Mouse (Mus musculus): Measurements from ENCODE around the gene Palb2.

Palb2 gene

GRCm38 (mm10) chr7:122101014-122101746 is 31.6 kb downstream of the Palb2 start:
- peak; percentile 32; the same call in 1 of the 2 replicates for ATAC-seq (ENCODE audit: low TSS enrichment)

GRCm38 (mm10) chr7:122099222-122099621 is 33.6 kb downstream of the Palb2 start:
- peak; percentile 69 for ATAC-seq (ENCODE audit: low TSS enrichment)

DNA sequence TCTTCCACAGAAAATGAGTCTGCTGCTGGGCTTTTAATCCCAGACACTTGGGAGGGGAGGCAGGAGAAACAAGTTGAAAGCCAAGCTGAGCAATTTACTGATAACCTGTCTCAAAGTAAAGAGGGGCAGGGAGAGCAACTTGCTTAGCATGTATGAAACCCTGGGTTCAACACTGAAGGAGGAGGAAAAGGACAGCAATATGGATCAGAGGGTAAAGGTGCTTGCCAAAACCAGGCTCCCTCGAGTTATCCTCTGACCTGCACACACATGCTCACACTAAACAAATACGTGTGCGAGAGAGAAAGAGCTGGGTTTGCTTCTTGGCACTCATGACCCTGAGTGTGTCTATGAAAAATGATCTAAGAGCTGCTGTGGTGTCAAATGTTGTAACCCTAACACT is 34.8 kb downstream of the Palb2 start:
- ATAC-seq (ENCODE audit: low TSS enrichment), result no peak

- no peak for ATAC-seq (ENCODE audit: low TSS enrichment)
These were observed 38.0 kb downstream of the Palb2 start for GRCm38 (mm10) chr7:122094564-122095330.

GRCm38 (mm10) chr7:122087195-122087982 is 45.4 kb downstream of the Palb2 start:
- no peak for ATAC-seq (ENCODE audit: low TSS enrichment)

DNA sequence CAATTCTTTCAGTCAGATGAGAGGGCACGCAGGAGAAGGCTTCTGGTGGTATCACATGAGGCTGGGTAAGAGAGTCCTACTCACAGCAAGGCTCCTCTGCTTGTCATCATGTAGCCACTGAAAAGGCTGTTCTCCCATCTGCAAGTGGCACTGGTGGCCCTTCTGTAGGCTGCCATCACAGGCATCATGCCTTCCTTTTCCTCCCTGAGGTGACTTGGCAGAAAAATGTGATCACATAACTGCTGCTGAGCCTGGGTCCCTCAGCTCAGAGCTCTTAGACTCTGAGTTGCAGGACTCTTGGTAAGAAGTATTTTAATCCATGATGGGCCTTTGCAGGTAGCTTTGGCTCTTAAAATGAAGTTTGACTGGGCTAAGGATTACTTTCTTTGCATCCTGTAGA is 51.7 kb downstream of the Palb2 start:
- ATAC-seq (ENCODE audit: low TSS enrichment), result no peak

DNA sequence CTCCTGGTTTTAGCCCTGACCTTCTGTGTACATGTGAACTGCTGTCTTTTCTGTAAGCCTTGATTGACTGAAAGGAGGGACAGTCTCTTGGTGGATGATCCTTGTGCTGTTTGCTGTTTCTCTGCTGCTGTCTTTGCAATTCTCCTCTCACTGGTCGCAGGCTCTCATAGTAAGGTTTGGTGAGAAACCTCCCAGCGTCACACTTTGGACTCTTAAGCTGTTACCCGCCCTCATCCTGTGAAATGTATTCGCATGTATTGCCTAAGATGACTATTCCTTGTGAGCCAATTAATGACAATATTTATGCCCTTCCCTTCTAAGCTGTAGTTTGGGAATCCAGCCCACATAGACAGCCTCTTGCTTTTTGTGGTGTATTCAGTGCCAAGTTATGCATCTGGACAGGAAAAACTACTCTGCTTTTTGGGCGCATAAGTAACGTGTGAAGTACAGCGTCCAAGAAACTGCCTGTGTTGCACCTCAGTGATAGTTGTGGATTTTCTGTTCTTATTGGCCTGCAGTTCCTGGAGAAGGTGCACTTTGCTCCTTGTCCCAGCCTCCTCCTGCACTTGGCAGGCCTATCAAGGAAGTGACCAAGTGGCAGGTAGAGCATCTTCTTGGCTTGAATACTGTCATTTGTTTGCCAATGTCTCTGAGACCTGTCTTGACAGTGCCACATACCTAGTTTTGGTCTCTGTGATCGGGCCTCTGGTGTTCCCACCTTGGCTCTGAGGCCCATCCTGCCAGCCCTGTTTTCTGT is 52.8 kb downstream of the Palb2 start:
- peak; percentile 27; the same call in 1 of the 2 replicates for ATAC-seq (ENCODE audit: low TSS enrichment)

- no peak for ATAC-seq (ENCODE audit: low TSS enrichment)
These were observed 58.4 kb downstream of the Palb2 start for GRCm38 (mm10) chr7:122074374-122074773.

GRCm38 (mm10) chr7:122067517-122068381 is 65.0 kb downstream of the Palb2 start:
- ATAC-seq (ENCODE audit: low TSS enrichment), result peak; percentile 9; the same call in 1 of the 2 replicates

GRCm38 (mm10) chr7:122066945-122067516 is 65.8 kb downstream of the Palb2 start, which contains the start of the genes Ubfd1 and Ears2:
Gene Ubfd1 (plus strand): TSS chr7:122067175.
Gene Ears2 (minus strand): TSS chr7:122067263.
- ATAC-seq (ENCODE audit: low TSS enrichment), result peak; percentile 96

DNA sequence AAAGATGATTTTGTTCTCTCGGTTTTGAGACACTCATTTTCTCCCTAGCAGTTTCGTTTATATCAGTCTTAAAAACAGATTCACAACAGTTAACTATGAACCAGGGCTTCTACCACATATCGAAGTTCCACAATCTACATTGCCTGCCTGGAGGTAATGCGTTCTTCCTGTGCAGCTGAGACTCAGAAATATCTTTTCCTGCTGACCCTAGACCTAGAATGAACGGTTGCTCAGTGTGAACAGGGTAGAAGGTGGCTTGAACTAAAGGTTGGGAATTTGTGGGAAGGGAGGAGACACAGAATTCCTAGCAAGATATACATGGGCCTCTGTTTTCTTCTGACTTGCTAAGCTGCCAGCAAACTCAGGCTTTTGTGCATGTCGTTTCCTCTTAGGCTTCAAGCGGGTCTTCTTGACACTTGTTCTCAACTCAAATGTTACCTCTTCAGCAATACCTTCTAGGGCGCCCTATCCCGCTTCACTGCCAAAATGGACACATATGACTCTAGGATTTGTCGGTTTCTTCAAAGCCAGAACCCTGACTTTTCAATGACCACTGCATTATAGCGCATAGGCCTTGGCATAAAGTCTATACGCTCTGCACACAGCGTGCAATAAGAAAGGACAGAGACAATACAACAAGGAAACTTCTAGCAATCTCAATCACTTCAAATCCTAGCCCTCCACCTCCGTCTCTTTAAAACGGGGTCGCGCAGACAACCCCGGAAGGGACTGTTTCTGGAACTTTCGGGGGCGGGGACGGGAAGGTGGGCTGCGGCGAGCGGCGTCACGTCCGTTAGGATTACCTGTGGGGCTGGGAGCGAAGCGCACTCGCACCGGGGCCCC is 66.5 kb downstream of the Palb2 start:
- peak; percentile 66 for ATAC-seq (ENCODE audit: low TSS enrichment)

- ATAC-seq (ENCODE audit: low TSS enrichment), result no peak
These were observed 67.1 kb downstream of the Palb2 start for GRCm38 (mm10) chr7:122065656-122066055.
